Comparison of ENCODE assay signal across 9 mouse cellular contexts in genomic region chr4:123254617-123255016, GRCm38 (mm10). TPM values are rescaled to one million over a fixed set of nuclear protein-coding genes. Genes with fewer than 3 reads are reported as not detected.
A peak's percentile ranks its signal among the peaks of the same experiment; 100 is the strongest.
DNase-seq lines count a peak whose midpoint lies in the region; ATAC-seq and TF ChIP-seq lines count a peak whose summit lies in the region.
"Had no signal": no experiment of that assay in that cellular context is flagged by ENCODE, and none has a peak within 500 bp of the region (broad histone marks: within the 10 kb centered on the region; RNA-seq: fewer than 3 reads in every experiment).

No protein-coding gene starts in this region.

- H3K36me3 ChIP-seq in heart, postnatal 0 days (replicated peaks; ENCODE audit: control insufficient read depth, insufficient read depth, low read length): no peaks in the 10 kb centered on the region
- H3K36me3 ChIP-seq in heart, embryonic 10.5 days: no peaks in the 10 kb centered on the region
- H3K36me3 ChIP-seq in midbrain, postnatal 0 days (ENCODE audit: insufficient read depth, low read length): no peaks in the 10 kb centered on the region
- H3K36me3 ChIP-seq: embryonic facial prominence, embryonic 13.5 days had no signal

- no peak overlapping the region for H3K27ac ChIP-seq in heart, postnatal 0 days (ENCODE audit: low read depth)
- no peak overlapping the region for H3K27ac ChIP-seq in heart, embryonic 10.5 days
- no peak overlapping the region for H3K27ac ChIP-seq in midbrain, postnatal 0 days (ENCODE audit: low read depth, low read length)
- H3K27ac ChIP-seq: embryonic facial prominence, embryonic 13.5 days had no signal

- no peak for ATAC-seq in heart, postnatal 0 days (ENCODE audit: insufficient read depth, low read depth)
- ATAC-seq in midbrain, postnatal 0 days (ENCODE audit: low FRiP score): peak; percentile 20; the same call in 1 of the 2 replicates

- peak; percentile 76 for DNase-seq in heart, postnatal 0 days (ENCODE audit: low spot score)
- DNase-seq in heart, embryonic 10.5 days (ENCODE audit: low spot score): no peak
- DNase-seq in 416B (ENCODE audit: low read depth): peak; percentile 78
- peak; percentile 38 for DNase-seq in Muller cell, postnatal 12 days (ENCODE audit: inconsistent ontology term)
- DNase-seq in forelimb bud, embryonic 11.5 days (ENCODE audit: low read depth, low spot score): peak; percentile 79
- DNase-seq in midbrain, postnatal 0 days (ENCODE audit: low spot score): peak; percentile 84
- DNase-seq in frontal cortex, postnatal 25 days (ENCODE audit: low spot score in 2 of 2): no peak
- no peak for DNase-seq in T-cell, adult 2 months (ENCODE audit: low spot score)

- peaks cover 5% of the 10 kb centered on the region; the same call in 1 of the 2 replicates for H3K4me1 ChIP-seq in heart, postnatal 0 days (ENCODE audit: control insufficient read depth, insufficient read depth)
- H3K4me1 ChIP-seq in heart, embryonic 10.5 days: peaks cover 8% of the 10 kb centered on the region
- no peaks in the 10 kb centered on the region for H3K4me1 ChIP-seq in midbrain, postnatal 0 days (ENCODE audit: insufficient read depth, low read length)

- no peak overlapping the region for H3K9ac ChIP-seq in heart, postnatal 0 days (replicated peaks; ENCODE audit: low read depth, low read length)
- H3K9ac ChIP-seq in midbrain, postnatal 0 days (replicated peaks; ENCODE audit: low read length, poor library complexity, severe bottlenecking): no peak overlapping the region
- H3K9ac ChIP-seq: embryonic facial prominence, embryonic 13.5 days had no signal

- H3K4me3 ChIP-seq in heart, postnatal 0 days (ENCODE audit: low read depth, low read length): no peak overlapping the region
- no peak overlapping the region for H3K4me3 ChIP-seq in heart, embryonic 10.5 days
- no peak overlapping the region for H3K4me3 ChIP-seq in midbrain, postnatal 0 days (ENCODE audit: low read depth, low read length)
- H3K4me3 ChIP-seq: embryonic facial prominence, embryonic 13.5 days had no signal

- no peaks in the 10 kb centered on the region for H3K27me3 ChIP-seq in heart, postnatal 0 days (ENCODE audit: control insufficient read depth, insufficient read depth, low read length)
- no peaks in the 10 kb centered on the region; the same call in 1 of the 2 replicates for H3K27me3 ChIP-seq in heart, embryonic 10.5 days (ENCODE audit: insufficient read depth, poor library complexity, severe bottlenecking)
- H3K27me3 ChIP-seq in midbrain, postnatal 0 days (ENCODE audit: insufficient read depth, low read length): no peaks in the 10 kb centered on the region
- H3K27me3 ChIP-seq: embryonic facial prominence, embryonic 13.5 days had no signal

- 12% methylated on average over 5 of the region's 5 CpGs for WGBS in heart, postnatal 0 days
- 21% methylated on average over 5 of the region's 5 CpGs for WGBS in heart, embryonic 10.5 days
- 17% methylated on average over 5 of the region's 5 CpGs for WGBS in midbrain, postnatal 0 days

- no peak overlapping the region for H3K4me2 ChIP-seq in heart, postnatal 0 days (ENCODE audit: low read depth, low read length)
- H3K4me2 ChIP-seq in midbrain, postnatal 0 days (ENCODE audit: low read depth, low read length, poor library complexity, severe bottlenecking): no peak overlapping the region
- H3K4me2 ChIP-seq: embryonic facial prominence, embryonic 13.5 days had no signal

- TF ChIP-seq CTCF in heart, postnatal 0 days (IDR thresholded peaks at IDR 0.05; ENCODE audit: low read depth): peak; percentile 80
- peak; percentile 90 for TF ChIP-seq CTCF in midbrain, postnatal 0 days (IDR thresholded peaks at IDR 0.05)

- no peaks in the 10 kb centered on the region for H3K9me3 ChIP-seq in heart, postnatal 0 days (replicated peaks; ENCODE audit: control insufficient read depth, low read length)
- H3K9me3 ChIP-seq in heart, embryonic 10.5 days: no peaks in the 10 kb centered on the region
- H3K9me3 ChIP-seq in midbrain, postnatal 0 days (ENCODE audit: low read length): no peaks in the 10 kb centered on the region
- H3K9me3 ChIP-seq: embryonic facial prominence, embryonic 13.5 days had no signal

- TF ChIP-seq EP300 in heart, postnatal 0 days (IDR thresholded peaks at IDR 0.05; ENCODE audit: low read depth): no peak

RNA-seq across cellular contexts. Expression of gene Pabpc4, which starts 7.5 kb away (rescaled TPM):
- 350 and 355 TPM in 2 replicates for total RNA-seq in heart, postnatal 0 days (2014; rRNA removed; ENCODE audit: low replicate concordance)
- polyA plus RNA-seq in heart, postnatal 0 days (2015; fragmentation: Nextera tagmentation; extraction: Ambion mirVana): 54.6 and 55.3 TPM in 2 replicates
- 70.4 and 73.3 TPM in 2 replicates for polyA plus RNA-seq in heart, embryonic 10.5 days (2016; fragmentation: Nextera tagmentation; extraction: Ambion mirVana)
- 85.4 and 88.6 TPM in 2 replicates for total RNA-seq in midbrain, postnatal 0 days (2014; rRNA removed)
- 23.5 and 25.0 TPM in 2 replicates for polyA plus RNA-seq in midbrain, postnatal 0 days (2015; fragmentation: Nextera tagmentation; extraction: Ambion mirVana)

RNA-seq across cellular contexts. Expression of gene Heyl, which starts 21.3 kb away (rescaled TPM):
- total RNA-seq in heart, postnatal 0 days (2014; rRNA removed; ENCODE audit: low replicate concordance): 9.0 and 12.3 TPM in 2 replicates
- 8.9 and 9.0 TPM in 2 replicates for polyA plus RNA-seq in heart, postnatal 0 days (2015; fragmentation: Nextera tagmentation; extraction: Ambion mirVana)
- 3.2 and 3.9 TPM in 2 replicates for polyA plus RNA-seq in heart, embryonic 10.5 days (2016; fragmentation: Nextera tagmentation; extraction: Ambion mirVana)
- total RNA-seq in midbrain, postnatal 0 days (2014; rRNA removed): 2.9 and 5.0 TPM in 2 replicates
- 4.7 and 5.1 TPM in 2 replicates for polyA plus RNA-seq in midbrain, postnatal 0 days (2015; fragmentation: Nextera tagmentation; extraction: Ambion mirVana)

RNA-seq across cellular contexts. Expression of gene Nt5c1a, which starts 53.3 kb away (rescaled TPM):
- total RNA-seq in heart, postnatal 0 days (2014; rRNA removed; ENCODE audit: low replicate concordance): 3.4 and 14.6 TPM in 2 replicates
- 1.7 and 2.4 TPM in 2 replicates for polyA plus RNA-seq in heart, postnatal 0 days (2015; fragmentation: Nextera tagmentation; extraction: Ambion mirVana)
- polyA plus RNA-seq in heart, embryonic 10.5 days (2016; fragmentation: Nextera tagmentation; extraction: Ambion mirVana): 0.31 and 0.46 TPM in 2 replicates
- total RNA-seq in midbrain, postnatal 0 days (2014; rRNA removed): 1.9 and 2.4 TPM in 2 replicates
- 0.33 and 0.45 TPM in 2 replicates for polyA plus RNA-seq in midbrain, postnatal 0 days (2015; fragmentation: Nextera tagmentation; extraction: Ambion mirVana)
- polyA plus RNA-seq: embryonic facial prominence, embryonic 13.5 days had no signal

Comparison
In these comparisons a context has a peak if more than half of its experiments do, and no peak if none do; other contexts are left out.
1. DNase-seq: peak in heart, postnatal 0 days (single experiment), 416B (single experiment), Muller cell, postnatal 12 days (single experiment), forelimb bud, embryonic 11.5 days (single experiment) and midbrain, postnatal 0 days (single experiment); none in heart, embryonic 10.5 days (single experiment), frontal cortex, postnatal 25 days (0 of 2) and T-cell, adult 2 months (single experiment).